Mouse (Mus musculus) forelimb bud, embryonic 11.5 days (tissue): Measurements from ENCODE around the gene Tpp1.

Experiments
- DNase-seq: peaks from one replicate; pipeline ENCODE4 v3.0.0-alpha.2; 2012; ENCODE audit warnings: low read depth, low spot score

Tpp1 gene

DNA sequence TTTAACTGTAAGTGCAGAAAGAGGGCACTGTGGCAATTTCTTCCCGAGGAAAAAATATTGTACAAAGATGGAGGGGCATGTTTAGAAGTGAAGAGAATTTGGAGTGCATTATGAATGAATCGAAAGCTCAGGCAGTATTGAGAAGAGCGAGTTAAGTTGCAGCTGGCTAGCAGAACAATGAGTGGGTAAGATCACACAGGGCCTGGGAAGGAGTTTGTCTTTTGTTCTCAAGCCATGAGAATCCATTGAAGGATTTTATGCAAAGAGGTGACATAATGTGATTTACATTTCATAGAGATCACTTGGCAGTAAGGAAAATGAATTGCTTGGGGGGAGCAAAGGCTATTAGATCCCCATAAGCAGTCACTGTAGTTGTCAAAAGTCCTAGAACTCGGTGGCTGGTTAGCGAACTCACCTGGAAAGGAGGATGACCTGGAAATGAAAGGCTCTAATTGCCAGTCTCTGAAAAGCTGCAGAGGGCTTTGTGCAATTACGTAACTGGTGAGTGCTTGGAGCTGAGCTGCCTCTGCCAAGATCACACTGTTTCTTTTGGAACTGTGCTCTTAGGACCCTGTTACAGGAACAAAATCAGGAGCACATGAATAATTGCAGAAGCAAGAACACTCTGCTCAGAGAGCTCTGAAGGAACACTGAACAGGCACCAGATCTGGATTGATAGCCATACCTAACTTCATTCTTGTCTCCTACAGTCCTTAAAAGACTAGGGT is 23.2 kb downstream of the Tpp1 start:
- DNase-seq = no peak

- no peak for DNase-seq
Measured at GRCm38 (mm10) chr7:105726980-105727325, 25.1 kb downstream of the Tpp1 start.

- DNase-seq = peak; percentile 62
Measured at GRCm38 (mm10) chr7:105726144-105726979, 25.7 kb downstream of the Tpp1 start.

GRCm38 (mm10) chr7:105721916-105722315 is 30.1 kb downstream of the Tpp1 start:
- no peak for DNase-seq

GRCm38 (mm10) chr7:105715366-105715765 is 36.7 kb downstream of the Tpp1 start:
- no peak for DNase-seq

DNA sequence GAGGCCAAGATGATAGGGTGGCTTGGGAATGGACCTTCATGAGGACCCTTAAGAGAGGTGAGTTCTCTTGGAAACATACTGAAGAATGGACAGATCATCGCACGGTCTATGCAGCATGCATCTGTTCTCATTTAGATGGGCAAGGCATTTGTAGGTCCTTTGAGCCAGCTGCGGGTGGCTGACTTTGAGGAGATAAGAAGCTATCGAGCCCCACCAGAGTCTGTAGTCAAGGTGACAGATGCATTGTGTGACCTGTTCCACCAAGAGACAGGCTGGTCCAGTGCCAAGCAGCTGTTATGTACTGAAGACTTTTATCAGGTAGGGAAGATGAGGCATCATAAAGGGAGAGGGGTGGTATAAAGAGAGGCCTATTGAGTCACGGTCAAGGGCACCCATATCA is 43.3 kb downstream of the Tpp1 start:
- DNase-seq = no peak

DNA sequence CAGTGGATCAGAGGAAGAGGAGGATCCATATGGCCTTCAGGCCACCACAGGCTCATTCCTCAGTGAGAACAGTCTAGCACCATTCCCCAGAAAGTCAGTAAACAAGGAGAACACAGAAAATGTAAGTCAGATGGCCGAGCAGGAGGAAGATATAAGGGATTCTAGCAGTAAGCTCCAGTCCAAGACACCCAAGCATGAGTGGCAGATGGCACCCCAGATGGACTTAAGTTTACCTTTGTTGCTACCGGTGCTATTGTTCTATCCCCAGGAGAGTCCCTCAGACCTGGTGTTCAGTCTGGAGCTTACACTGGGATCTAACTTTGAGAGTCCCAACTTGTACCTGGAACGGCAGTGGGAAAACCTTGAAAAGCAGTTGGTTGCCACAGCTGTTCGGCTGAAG is 48.2 kb downstream of the Tpp1 start:
- DNase-seq = no peak

DNA sequence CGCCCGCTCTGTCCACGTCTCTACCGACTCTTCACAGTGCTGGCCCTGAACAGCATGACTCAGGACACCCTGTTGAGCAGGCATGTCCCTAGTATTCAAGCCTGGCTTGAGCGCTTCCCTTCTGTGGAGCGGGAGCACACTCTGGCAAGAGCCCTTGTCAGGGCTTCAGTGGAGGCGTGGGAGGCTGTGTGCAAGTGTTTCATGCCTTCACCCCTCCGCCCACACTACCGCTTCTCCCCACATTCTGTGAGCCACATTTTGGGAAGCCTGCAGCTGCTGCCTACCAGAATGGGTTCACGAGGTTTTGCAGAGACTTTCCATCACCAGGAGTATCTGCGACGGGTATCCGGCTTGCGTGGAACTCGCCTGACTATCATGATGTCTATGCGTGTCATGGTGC is 48.9 kb downstream of the Tpp1 start:
- no peak for DNase-seq
